Mouse (Mus musculus) 3T3-L1 (cell line): Measurements from ENCODE around the gene Rbm20.

Experiments
- DNase-seq: peaks from one replicate; pipeline ENCODE4 v3.0.0-alpha.2; 2015; ENCODE audit warnings: low read depth, low spot score

Gene Rbm20

GRCm38 (mm10) chr19:53670625-53671141 lies 6.4 kb upstream of the Rbm20 start:
- DNase-seq = no peak

GRCm38 (mm10) chr19:53671432-53671831 lies 5.7 kb upstream of the Rbm20 start:
- DNase-seq = no peak

GRCm38 (mm10) chr19:53674131-53674925 lies 2.8 kb upstream of the Rbm20 start:
- DNase-seq = peak; percentile 43

- no peak for DNase-seq
Observed at GRCm38 (mm10) chr19:53676228-53676627, 878 bp upstream of the Rbm20 start.

GRCm38 (mm10) chr19:53679194-53679593 lies 2.1 kb downstream of the Rbm20 start:
- no peak for DNase-seq

GRCm38 (mm10) chr19:53679981-53680380 lies 2.9 kb downstream of the Rbm20 start:
- no peak for DNase-seq

- DNase-seq = no peak
Observed at GRCm38 (mm10) chr19:53682427-53682826, 5.3 kb downstream of the Rbm20 start.

- DNase-seq = no peak
Observed at GRCm38 (mm10) chr19:53687592-53687991, 10.5 kb downstream of the Rbm20 start.

GRCm38 (mm10) chr19:53690816-53691215 lies 13.7 kb downstream of the Rbm20 start:
- DNase-seq = no peak

- no peak for DNase-seq
Observed at GRCm38 (mm10) chr19:53694020-53694419, 16.9 kb downstream of the Rbm20 start.

GRCm38 (mm10) chr19:53696079-53696478 lies 19.0 kb downstream of the Rbm20 start:
- no peak for DNase-seq

GRCm38 (mm10) chr19:53696655-53697054 lies 19.5 kb downstream of the Rbm20 start:
- DNase-seq = no peak

- no peak for DNase-seq
Observed at GRCm38 (mm10) chr19:53697376-53698126, 20.4 kb downstream of the Rbm20 start.

- no peak for DNase-seq
Observed at GRCm38 (mm10) chr19:53699671-53700070, 22.6 kb downstream of the Rbm20 start.

GRCm38 (mm10) chr19:53701434-53701833 lies 24.3 kb downstream of the Rbm20 start:
- no peak for DNase-seq

- DNase-seq = no peak
Observed at GRCm38 (mm10) chr19:53704895-53705823, 28.1 kb downstream of the Rbm20 start.

- no peak for DNase-seq
Observed at GRCm38 (mm10) chr19:53708401-53708800, 31.3 kb downstream of the Rbm20 start.

GRCm38 (mm10) chr19:53710861-53711260 lies 33.8 kb downstream of the Rbm20 start:
- DNase-seq = peak; percentile 44

GRCm38 (mm10) chr19:53711261-53711890 lies 34.3 kb downstream of the Rbm20 start:
- DNase-seq = peak; percentile 60

- DNase-seq = peak; percentile 18
Observed at GRCm38 (mm10) chr19:53712297-53713025, 35.4 kb downstream of the Rbm20 start.
